Mouse (Mus musculus) adrenal gland, adult (tissue): ENCODE measurements at regions not wholly inside any gene's neighbourhood (a gene's known extent, or its start where the extent isn't known, plus 50 kb on each side); places are given as distances from the start of the nearest gene placed in this dataset.

Experiments used
- DNase-seq, 2 experiments: peaks; one replicate each; pipeline ENCODE4 v3.0.0; 2022 to 2023; ENCODE audit warnings: low spot score in 1 of 2; ENCODE audit not compliant: inconsistent age in 2 of 2

- DNase-seq = peak in 1 of 2 experiments; percentile 32
Observed at GRCm38 (mm10) chr2:124933876-124934275, 134.0 kb upstream of the Slc24a5 start.

GRCm38 (mm10) chr2:124948263-124948781 lies 119.6 kb upstream of the Slc24a5 start:
- no peak for DNase-seq

GRCm38 (mm10) chr2:124948812-124949211 lies 119.1 kb upstream of the Slc24a5 start:
- peak in 1 of 2 experiments; percentile 20 for DNase-seq

DNA sequence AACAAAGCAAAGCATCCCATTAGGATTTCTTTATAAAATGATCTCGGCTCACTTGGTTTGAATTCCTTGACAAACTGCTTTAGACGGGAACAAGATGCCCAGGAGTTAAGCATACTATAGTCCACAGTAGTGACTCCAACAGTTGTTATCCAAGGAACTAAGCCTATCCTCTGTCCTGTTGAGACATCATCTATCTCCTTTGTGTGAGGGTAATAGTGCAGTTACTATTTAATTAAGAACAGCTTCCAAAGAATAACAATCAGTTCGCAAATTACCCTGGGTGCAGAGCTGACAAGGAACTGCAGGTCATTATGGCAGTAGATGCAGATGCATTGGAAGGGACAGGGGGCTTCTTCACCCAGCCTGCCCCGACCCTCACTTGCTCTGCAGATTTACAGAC lies 115.7 kb upstream of the Slc24a5 start:
- DNase-seq = no peak

GRCm38 (mm10) chr2:124953015-124953414 lies 114.9 kb upstream of the Slc24a5 start:
- no peak for DNase-seq

- no peak for DNase-seq
Observed at GRCm38 (mm10) chr2:124955843-124956242, 112.1 kb upstream of the Slc24a5 start.

DNA sequence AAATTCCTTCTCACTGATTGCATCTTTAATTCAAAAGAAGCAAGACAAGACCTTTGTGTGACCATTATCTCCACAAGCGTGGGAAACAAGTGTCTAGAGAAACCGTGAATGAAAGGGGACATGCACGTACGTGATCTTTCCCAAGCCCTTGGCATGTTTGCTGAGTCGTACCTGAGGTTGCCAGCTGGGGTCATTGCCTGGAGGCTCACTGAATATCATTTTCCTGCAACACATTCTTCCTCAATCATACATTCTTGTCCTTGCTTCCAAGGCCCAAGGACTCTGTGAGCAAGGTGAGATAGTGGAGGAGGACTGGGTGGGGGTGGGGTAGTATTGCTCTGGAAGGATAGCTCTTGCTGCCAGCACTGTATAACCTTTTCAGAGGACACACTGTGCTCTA lies 108.5 kb upstream of the Slc24a5 start:
- no peak for DNase-seq

GRCm38 (mm10) chr2:124971826-124972749 lies 95.8 kb upstream of the Slc24a5 start:
- DNase-seq = peak in 1 of 2 experiments; percentile 17

- DNase-seq = no peak
Observed at GRCm38 (mm10) chr2:124975106-124975505, 92.8 kb upstream of the Slc24a5 start.

DNA sequence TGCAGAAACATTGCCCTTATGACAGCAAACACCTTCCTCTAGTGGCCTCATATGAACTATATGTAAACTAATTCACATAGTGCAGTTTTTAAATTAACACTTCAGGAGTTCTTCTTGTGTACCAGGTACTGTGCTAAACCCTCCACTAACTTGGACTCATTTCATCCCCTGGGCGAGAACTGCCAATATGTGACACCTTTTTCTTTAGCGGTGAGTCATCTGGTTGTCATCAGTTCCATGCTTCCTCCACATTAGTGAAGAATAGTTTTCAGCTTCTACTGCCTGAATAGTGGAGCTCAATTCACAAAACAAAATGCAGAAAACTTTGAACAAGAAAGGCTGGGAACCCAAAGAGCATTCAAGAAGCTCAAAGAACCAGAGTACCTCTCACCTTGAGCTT lies 76.9 kb upstream of the Slc24a5 start:
- no peak for DNase-seq

DNA sequence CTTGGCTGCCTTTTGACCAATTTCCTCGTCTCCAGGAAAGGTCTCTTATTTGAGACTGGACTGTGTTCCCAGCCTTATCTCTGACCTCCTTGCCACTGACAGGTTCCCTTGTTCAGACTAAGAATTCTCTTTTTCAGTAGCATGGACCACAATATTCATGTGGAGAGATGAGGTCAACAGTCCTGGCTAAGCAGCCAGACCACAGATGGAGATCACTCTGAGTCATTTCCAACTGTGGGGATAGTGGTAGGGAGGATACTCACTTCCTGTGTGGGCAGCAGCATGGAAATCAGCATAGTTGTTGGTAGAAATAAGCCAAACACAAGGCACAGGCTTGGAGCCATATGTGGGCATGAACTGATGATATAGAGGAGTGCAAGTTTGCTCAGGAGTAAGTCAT lies 52.9 kb upstream of the Slc24a5 start:
- no peak for DNase-seq

DNA sequence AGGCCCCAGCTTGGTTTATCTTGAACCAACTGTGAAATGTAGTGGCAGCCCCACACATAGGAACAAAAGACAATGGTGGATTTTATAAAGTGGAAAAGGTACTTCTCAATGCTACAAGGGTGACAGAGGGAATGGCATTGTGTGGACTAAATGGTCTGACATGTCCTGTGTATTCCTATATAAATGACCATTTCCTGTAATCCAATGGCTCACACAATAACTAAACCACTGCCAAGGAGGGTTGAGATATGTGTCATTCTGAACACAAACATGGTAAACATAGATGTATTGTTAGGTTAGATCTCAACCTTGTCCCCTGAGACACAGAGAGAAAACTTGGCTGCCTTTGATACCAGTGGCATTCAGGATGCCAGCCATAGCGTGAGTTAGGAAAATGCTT lies 51.0 kb upstream of the Slc24a5 start:
- no peak for DNase-seq
